Mouse (Mus musculus): ENCODE data around the gene Tinag. TPM values are rescaled to one million over a fixed set of nuclear protein-coding genes. Genes with fewer than 3 reads are reported as not detected.
"Not testable (repeated sequence)": the region's sequence is repeated elsewhere in the genome, so short reads cannot be mapped to it uniquely, and the experiment has no call there.

The Tinag gene
- polyA plus RNA-seq (2015; fragmentation: Nextera tagmentation; extraction: Ambion mirVana) = 11.9 and 16.5 TPM in 2 replicates

GRCm38 (mm10) chr9:77045585-77045984 is at the start of gene Tinag:
Gene Tinag (minus strand): TSS chr9:77045794.
- Histone ChIP-seq H3K4me3 (replicated peaks) (peak within 1 kb of the TSS; percentile 25), H3K9ac (no peak within 1 kb of the TSS)
- 39% methylated on average over 2 of the region's 2 CpGs for WGBS

GRCm38 (mm10) chr9:77083221-77083620 is 37.6 kb upstream of the Tinag start:
- H3K9ac ChIP-seq; H3K27me3 ChIP-seq (replicated peaks); ATAC-seq (ENCODE audit: insufficient read depth, low FRiP score, low read depth); H3K9me3 ChIP-seq; H3K27ac ChIP-seq; H3K4me1 ChIP-seq; H3K4me2 ChIP-seq; H3K36me3 ChIP-seq; H3K4me3 ChIP-seq (replicated peaks): not testable (repeated sequence)
- 70% methylated on average over 1 of the region's 1 CpGs for WGBS

More at GRCm38 (mm10) chr9:77045585-77045984, at the start of gene Tinag:
- H3K4me1 ChIP-seq = no peaks in the 10 kb centered on the region
- H3K36me3 ChIP-seq = no peaks in the 10 kb centered on the region
- no peaks in the 10 kb centered on the region for H3K27me3 ChIP-seq (replicated peaks)
- ATAC-seq (ENCODE audit: insufficient read depth, low FRiP score, low read depth) = peak; percentile 58
- 0 out of 2 replicates have a peak within 1 kb of the TSS, but pooled peaks have one; percentile 13 for H3K4me2 ChIP-seq
- H3K9me3 ChIP-seq = no peaks in the 10 kb centered on the region
- peak within 1 kb of the TSS; percentile 83 for H3K27ac ChIP-seq

- Histone ChIP-seq H3K9ac (no peak overlapping the region), H3K4me1 (no peaks in the 10 kb centered on the region), H3K27ac (no peak overlapping the region), H3K36me3 (no peaks in the 10 kb centered on the region), H3K4me3 (replicated peaks) (no peak overlapping the region), H3K27me3 (replicated peaks) (no peaks in the 10 kb centered on the region), H3K4me2 (no peak overlapping the region), H3K9me3 (no peaks in the 10 kb centered on the region)
- ATAC-seq (ENCODE audit: insufficient read depth, low FRiP score, low read depth) = no peak
- WGBS = 64% methylated on average over 2 of the region's 2 CpGs
These were observed 26.1 kb upstream of the Tinag start for GRCm38 (mm10) chr9:77071676-77072075.

GRCm38 (mm10) chr9:77056611-77057010 is 11.0 kb upstream of the Tinag start:
- Histone ChIP-seq H3K36me3 (no peaks in the 10 kb centered on the region), H3K4me3 (replicated peaks) (no peak overlapping the region), H3K27ac (no peak overlapping the region), H3K4me2 (no peak overlapping the region), H3K9ac (no peak overlapping the region), H3K4me1 (no peaks in the 10 kb centered on the region), H3K27me3 (replicated peaks) (no peaks in the 10 kb centered on the region), H3K9me3 (no peaks in the 10 kb centered on the region)
- 68% methylated on average over 4 of the region's 4 CpGs for WGBS
- no peak for ATAC-seq (ENCODE audit: insufficient read depth, low FRiP score, low read depth)

- Histone ChIP-seq H3K4me3 (replicated peaks) (no peak overlapping the region), H3K4me1 (no peaks in the 10 kb centered on the region), H3K36me3 (no peaks in the 10 kb centered on the region), H3K27ac (no peak overlapping the region), H3K27me3 (replicated peaks) (no peaks in the 10 kb centered on the region), H3K9me3 (no peaks in the 10 kb centered on the region), H3K4me2 (no peak overlapping the region), H3K9ac (no peak overlapping the region)
- 82% methylated on average over 9 of the region's 9 CpGs for WGBS
- ATAC-seq (ENCODE audit: insufficient read depth, low FRiP score, low read depth) = no peak
These were observed 9.0 kb upstream of the Tinag start for GRCm38 (mm10) chr9:77054426-77055193.

- Histone ChIP-seq H3K4me1 (no peaks in the 10 kb centered on the region), H3K36me3 (no peaks in the 10 kb centered on the region), H3K4me3 (replicated peaks) (no peak overlapping the region), H3K4me2 (no peak overlapping the region), H3K9ac (no peak overlapping the region), H3K27me3 (replicated peaks) (no peaks in the 10 kb centered on the region), H3K9me3 (no peaks in the 10 kb centered on the region), H3K27ac (no peak overlapping the region)
- no peak for ATAC-seq (ENCODE audit: insufficient read depth, low FRiP score, low read depth)
- 80% methylated on average over 2 of the region's 2 CpGs for WGBS
These were observed 5.8 kb upstream of the Tinag start for GRCm38 (mm10) chr9:77051406-77051805.

- Histone ChIP-seq H3K9me3 (no peaks in the 10 kb centered on the region), H3K27me3 (replicated peaks) (no peaks in the 10 kb centered on the region), H3K4me3 (replicated peaks) (no peak overlapping the region), H3K4me1 (no peaks in the 10 kb centered on the region), H3K4me2 (no peak overlapping the region), H3K9ac (no peak overlapping the region), H3K27ac (no peak overlapping the region), H3K36me3 (no peaks in the 10 kb centered on the region)
- 66% methylated on average over 2 of the region's 2 CpGs for WGBS
- ATAC-seq (ENCODE audit: insufficient read depth, low FRiP score, low read depth) = no peak
These were observed 4.1 kb upstream of the Tinag start for GRCm38 (mm10) chr9:77049669-77050068.

GRCm38 (mm10) chr9:77046067-77046715 is 597 bp upstream of the Tinag start:
- Histone ChIP-seq H3K9ac (no peak overlapping the region), H3K4me3 (replicated peaks) (no peak overlapping the region), H3K9me3 (no peaks in the 10 kb centered on the region), H3K36me3 (no peaks in the 10 kb centered on the region), H3K27me3 (replicated peaks) (no peaks in the 10 kb centered on the region), H3K4me1 (no peaks in the 10 kb centered on the region), H3K4me2 (no peak overlapping the region), H3K27ac (peak overlapping the region; percentile 83)
- peak; percentile 53; the same call in 1 of the 2 replicates for ATAC-seq (ENCODE audit: insufficient read depth, low FRiP score, low read depth)
- WGBS = 47% methylated on average over 5 of the region's 5 CpGs

- no peak overlapping the region for H3K4me3 ChIP-seq (replicated peaks)
- no peaks in the 10 kb centered on the region for H3K9me3 ChIP-seq
- H3K9ac ChIP-seq = no peak overlapping the region
- 65% methylated on average over 2 of the region's 2 CpGs for WGBS
- no peak for ATAC-seq (ENCODE audit: insufficient read depth, low FRiP score, low read depth)
- no peaks in the 10 kb centered on the region for H3K27me3 ChIP-seq (replicated peaks)
- H3K36me3 ChIP-seq = no peaks in the 10 kb centered on the region
- no peak overlapping the region for H3K4me2 ChIP-seq
- H3K4me1 ChIP-seq = no peaks in the 10 kb centered on the region
- H3K27ac ChIP-seq = no peak overlapping the region
These were observed 10.2 kb downstream of the Tinag start for GRCm38 (mm10) chr9:77035361-77035760.

- H3K4me2 ChIP-seq = no peak overlapping the region
- H3K4me3 ChIP-seq (replicated peaks) = no peak overlapping the region
- 62% methylated on average over 9 of the region's 9 CpGs for WGBS
- no peaks in the 10 kb centered on the region for H3K9me3 ChIP-seq
- no peak for ATAC-seq (ENCODE audit: insufficient read depth, low FRiP score, low read depth)
- H3K27ac ChIP-seq = no peak overlapping the region
- H3K27me3 ChIP-seq (replicated peaks) = no peaks in the 10 kb centered on the region
- no peak overlapping the region for H3K9ac ChIP-seq
- no peaks in the 10 kb centered on the region for H3K4me1 ChIP-seq
- no peaks in the 10 kb centered on the region for H3K36me3 ChIP-seq
These were observed 13.0 kb downstream of the Tinag start for GRCm38 (mm10) chr9:77032430-77033154.

- Histone ChIP-seq H3K4me1 (no peaks in the 10 kb centered on the region), H3K9ac (no peak overlapping the region), H3K4me2 (no peak overlapping the region), H3K36me3 (no peaks in the 10 kb centered on the region), H3K9me3 (no peaks in the 10 kb centered on the region), H3K27me3 (replicated peaks) (no peaks in the 10 kb centered on the region), H3K27ac (no peak overlapping the region), H3K4me3 (replicated peaks) (no peak overlapping the region)
- WGBS = 78% methylated on average over 2 of the region's 2 CpGs
- ATAC-seq (ENCODE audit: insufficient read depth, low FRiP score, low read depth) = no peak
These were observed 20.3 kb downstream of the Tinag start for GRCm38 (mm10) chr9:77025271-77025670.

GRCm38 (mm10) chr9:77018935-77019334 is 26.7 kb downstream of the Tinag start:
- ATAC-seq (ENCODE audit: insufficient read depth, low FRiP score, low read depth) = no peak
- Histone ChIP-seq H3K4me2 (no peak overlapping the region), H3K9ac (no peak overlapping the region), H3K4me1 (no peaks in the 10 kb centered on the region), H3K27ac (no peak overlapping the region), H3K4me3 (replicated peaks) (no peak overlapping the region), H3K27me3 (replicated peaks) (no peaks in the 10 kb centered on the region), H3K9me3 (no peaks in the 10 kb centered on the region), H3K36me3 (no peaks in the 10 kb centered on the region)
- 70% methylated on average over 4 of the region's 4 CpGs for WGBS
